Mouse (Mus musculus) cerebellum, adult 2 months (tissue): ENCODE measurements around the gene Rbms2. TPM values are rescaled to one million over a fixed set of nuclear protein-coding genes. Genes with fewer than 3 reads are reported as not detected.
A peak's percentile ranks its signal among the peaks of the same experiment; 100 is the strongest.
"Not testable (repeated sequence)": the region's sequence is repeated elsewhere in the genome, so short reads cannot be mapped to it uniquely, and the experiment has no call there.

Experiments used
- DNase-seq, 2 experiments: peaks; one replicate each; pipeline ENCODE4 v3.0.0; 2021
- H3K27ac ChIP-seq: fragments of 200-500 bp; 2 replicates; pipeline ENCODE4 v1.5.1; 2012; ENCODE audit warnings: low read length, control low read depth, inconsistent platforms; ENCODE audit not compliant: insufficient read depth
- H3K27me3 ChIP-seq: fragments of 200-500 bp; 2 replicates; pipeline ENCODE4 v1.6.1; 2012; ENCODE audit warnings: inconsistent platforms, mild to moderate bottlenecking, low read length, moderate library complexity; ENCODE audit not compliant: control insufficient read depth, insufficient read depth
- H3K4me1 ChIP-seq: fragments of 200-500 bp; 2 replicates; pipeline ENCODE4 v1.6.1; 2011; ENCODE audit warnings: low read length; ENCODE audit not compliant: control insufficient read depth, insufficient read depth
- H3K4me3 ChIP-seq: fragments of 200-500 bp; replicated peaks from 2 replicates; pipeline ENCODE3; 2011; ENCODE audit warnings: mild to moderate bottlenecking, low read depth, low read length, control low read depth; ENCODE audit not compliant: insufficient read depth
- CTCF ChIP-seq: fragments of 200-500 bp; IDR thresholded peaks from 2 replicates; pipeline ENCODE4 v1.5.1; 2011; ENCODE audit warnings: low read depth, mild to moderate bottlenecking, control low read depth, low read length, moderate library complexity, borderline replicate concordance; ENCODE audit not compliant: insufficient read depth
- POLR2A ChIP-seq: fragments of 200-500 bp; IDR thresholded peaks from 2 replicates; pipeline ENCODE4 v1.6.1; 2011; ENCODE audit warnings: low read length, control low read depth, borderline replicate concordance; ENCODE audit not compliant: insufficient read depth
- WGBS: fragments of 180-500 bp; shearing (Covaris S2); methylation state at CpG from one replicate; pipeline ENCODE4 v1.1.7; 2018; 5-methylcytosine and 5-hydroxymethylcytosine counted together
- polyA plus RNA-seq: library from polyadenylated mRNA; depleted of rRNA; stranded (reverse); fragments of >200 nt; gene quantifications from 2 replicates; pipeline ENCODE4 v1.2.3, GENCODE M21; 2012

The Rbms2 gene
- polyA plus RNA-seq, 1 experiment, result 23.7 TPM

- Histone ChIP-seq H3K4me1 (peaks cover 2% of the 10 kb centered on the region; the same call in 1 of the 2 replicates), H3K27me3 (no peaks in the 10 kb centered on the region), H3K27ac (no peak overlapping the region), H3K4me3 (no peak overlapping the region)
- 79% methylated on average over 5 of the region's 5 CpGs for WGBS
- TF ChIP-seq POLR2A (no peak), CTCF (no peak)
- no peak for DNase-seq
These were observed 34.9 kb upstream of the Rbms2 start for GRCm38 (mm10) chr10:128214981-128215380.

- WGBS, result 89% methylated on average over 4 of the region's 4 CpGs
- not testable (repeated sequence) for H3K27ac ChIP-seq, DNase-seq, H3K4me3 ChIP-seq, H3K27me3 ChIP-seq, H3K4me1 ChIP-seq
These were observed 34.0 kb upstream of the Rbms2 start for GRCm38 (mm10) chr10:128214112-128214511.

- Histone ChIP-seq H3K4me3 (peak overlapping the region; percentile 54), H3K27ac (peak overlapping the region; percentile 6; the same call in 1 of the 2 replicates), H3K4me1 (peaks cover 2% of the 10 kb centered on the region; the same call in 1 of the 2 replicates), H3K27me3 (no peaks in the 10 kb centered on the region)
- WGBS, result under 1% methylated on average over 18 of the region's 18 CpGs
- TF ChIP-seq CTCF (peak; percentile 72), POLR2A (no peak)
- peak; percentile 76 to 82 for DNase-seq
These were observed 32.8 kb upstream of the Rbms2 start for GRCm38 (mm10) chr10:128212871-128213323.

GRCm38 (mm10) chr10:128212148-128212547 is 32.1 kb upstream of the Rbms2 start:
- TF ChIP-seq CTCF (no peak), POLR2A (no peak)
- 41% methylated on average over 6 of the region's 6 CpGs for WGBS
- Histone ChIP-seq H3K4me3 (peak overlapping the region; percentile 86), H3K27me3 (no peaks in the 10 kb centered on the region), H3K4me1 (peaks cover 2% of the 10 kb centered on the region; the same call in 1 of the 2 replicates), H3K27ac (peak overlapping the region; percentile 30; the same call in 1 of the 2 replicates)
- DNase-seq, result no peak

- Histone ChIP-seq H3K27me3 (no peaks in the 10 kb centered on the region), H3K27ac (peak within 1 kb of the TSS; percentile 30; the same call in 1 of the 2 replicates), H3K4me1 (peaks cover 2% of the 10 kb centered on the region; the same call in 1 of the 2 replicates), H3K4me3 (peak within 1 kb of the TSS; percentile 86)
- peak; percentile 89 to 91 for DNase-seq
- TF ChIP-seq CTCF, result no peak; the same call in 1 of the 2 replicates
- TF ChIP-seq POLR2A, result peak; percentile 85; the same call in 1 of the 2 replicates
- under 1% methylated on average over 30 of the region's 30 CpGs for WGBS
These were observed 31.5 kb upstream of the Rbms2 start, which contains the start of gene Spryd4 for GRCm38 (mm10) chr10:128211390-128212108. Spryd4 (minus strand) TSS chr10:128211807.

GRCm38 (mm10) chr10:128210954-128211353 is 30.9 kb upstream of the Rbms2 start:
- Histone ChIP-seq H3K27me3 (no peaks in the 10 kb centered on the region), H3K4me1 (peaks cover 2% of the 10 kb centered on the region; the same call in 1 of the 2 replicates), H3K4me3 (peak overlapping the region; percentile 86), H3K27ac (no peak overlapping the region)
- DNase-seq, result peak; percentile 28 to 38
- TF ChIP-seq POLR2A (no peak), CTCF (no peak)
- WGBS, result 7% methylated on average over 14 of the region's 14 CpGs

- WGBS, result 25% methylated on average over 2 of the region's 2 CpGs
- Histone ChIP-seq H3K4me1 (peaks cover 2% of the 10 kb centered on the region; the same call in 1 of the 2 replicates), H3K27ac (no peak overlapping the region), H3K27me3 (no peaks in the 10 kb centered on the region), H3K4me3 (no peak overlapping the region)
- no peak for DNase-seq
- TF ChIP-seq POLR2A, result no peak
- no peak for TF ChIP-seq CTCF
These were observed 30.0 kb upstream of the Rbms2 start for GRCm38 (mm10) chr10:128210131-128210530.
